Mouse (Mus musculus) stomach, embryonic 15.5 days (tissue): ENCODE measurements at regions not wholly inside any gene's neighbourhood (a gene's known extent, or its start where the extent isn't known, plus 50 kb on each side); places are given as distances from the start of the nearest gene placed in this dataset.
"Not testable (repeated sequence)": the region's sequence is repeated elsewhere in the genome, so short reads cannot be mapped to it uniquely, and the experiment has no call there.

Source experiments
- ATAC-seq: fragments of 200-750 bp; cut with Nextera tagmentation; 2 replicates; pipeline ENCODE4 v1.8.0; 2017; ENCODE audit warnings: low read depth, moderate number of reproducible peaks, moderate TSS enrichment; ENCODE audit not compliant: insufficient read depth, low FRiP score
- H3K27ac ChIP-seq: fragments of 300-500 bp; sonication (generic); 2 replicates; pipeline ENCODE4 v1.5.1; 2015; ENCODE audit warnings: mild to moderate bottlenecking, inconsistent platforms
- H3K27me3 ChIP-seq: fragments of 300-500 bp; sonication (generic); replicated peaks from 2 replicates; pipeline ENCODE4 v1.6.1; 2015; ENCODE audit warnings: inconsistent platforms
- H3K36me3 ChIP-seq: fragments of 300-500 bp; sonication (generic); 2 replicates; pipeline ENCODE4 v1.6.1; 2015; ENCODE audit warnings: inconsistent platforms
- H3K4me1 ChIP-seq: fragments of 300-500 bp; sonication (generic); 2 replicates; pipeline ENCODE4 v1.6.1; 2015; ENCODE audit warnings: inconsistent platforms
- H3K4me2 ChIP-seq: fragments of 300-500 bp; sonication (generic); 2 replicates; pipeline ENCODE4 v1.6.1; 2015; ENCODE audit warnings: mild to moderate bottlenecking, inconsistent platforms
- H3K4me3 ChIP-seq: fragments of 300-500 bp; sonication (generic); replicated peaks from 2 replicates; pipeline ENCODE4 v1.5.1; 2015; ENCODE audit warnings: inconsistent platforms
- H3K9ac ChIP-seq: fragments of 300-500 bp; sonication (generic); 2 replicates; pipeline ENCODE4 v1.6.1; 2015; ENCODE audit warnings: inconsistent platforms
- H3K9me3 ChIP-seq: fragments of 300-500 bp; sonication (generic); 2 replicates; pipeline ENCODE4 v1.6.1; 2016; ENCODE audit warnings: inconsistent platforms
- WGBS: fragments of 180-500 bp; shearing (Covaris S2); methylation state at CpG from one replicate; pipeline ENCODE4 v1.1.7; 2015; 5-methylcytosine and 5-hydroxymethylcytosine counted together

GRCm38 (mm10) chr1:137254634-137255033, 294.4 kb upstream of the Nr5a2 start:
- Histone ChIP-seq H3K4me2 (no peak overlapping the region), H3K27me3 (no peaks in the 10 kb centered on the region), H3K9me3 (no peaks in the 10 kb centered on the region), H3K9ac (no peak overlapping the region), H3K27ac (no peak overlapping the region), H3K36me3 (no peaks in the 10 kb centered on the region), H3K4me1 (no peaks in the 10 kb centered on the region), H3K4me3 (no peak overlapping the region)
- ATAC-seq: no peak
- WGBS: 92% methylated on average over 1 of the region's 1 CpGs

GRCm38 (mm10) chr1:137227098-137227485, 266.8 kb upstream of the Nr5a2 start:
- Histone ChIP-seq H3K4me3 (no peak overlapping the region), H3K9ac (no peak overlapping the region), H3K4me1 (no peaks in the 10 kb centered on the region), H3K9me3 (no peaks in the 10 kb centered on the region), H3K36me3 (no peaks in the 10 kb centered on the region), H3K4me2 (no peak overlapping the region), H3K27me3 (no peaks in the 10 kb centered on the region), H3K27ac (no peak overlapping the region)
- 70% methylated on average over 4 of the region's 4 CpGs for WGBS
- no peak for ATAC-seq

- no peak for ATAC-seq
- WGBS: 81% methylated on average over 6 of the region's 6 CpGs
- H3K36me3 ChIP-seq: no peaks in the 10 kb centered on the region
Measured at GRCm38 (mm10) chr1:137226479-137227097, 266.3 kb upstream of the Nr5a2 start.

GRCm38 (mm10) chr1:137225418-137225817, 265.2 kb upstream of the Nr5a2 start:
- no peak for ATAC-seq

More at GRCm38 (mm10) chr1:137226479-137227097, 266.3 kb upstream of the Nr5a2 start:
- Histone ChIP-seq H3K27me3 (no peaks in the 10 kb centered on the region), H3K4me3 (no peak overlapping the region), H3K9ac (no peak overlapping the region), H3K4me1 (no peaks in the 10 kb centered on the region), H3K9me3 (no peaks in the 10 kb centered on the region), H3K27ac (no peak overlapping the region), H3K4me2 (no peak overlapping the region)

GRCm38 (mm10) chr1:137223052-137223451, 262.8 kb upstream of the Nr5a2 start:
- 58% methylated on average over 10 of the region's 10 CpGs for WGBS
- Histone ChIP-seq H3K4me3 (no peak overlapping the region), H3K9ac (no peak overlapping the region), H3K27ac (no peak overlapping the region), H3K27me3 (no peaks in the 10 kb centered on the region; the same call in 1 of the 2 replicates), H3K4me2 (no peak overlapping the region), H3K36me3 (no peaks in the 10 kb centered on the region), H3K4me1 (peaks cover 3% of the 10 kb centered on the region; the same call in 1 of the 2 replicates), H3K9me3 (no peaks in the 10 kb centered on the region)
- ATAC-seq: no peak

More at GRCm38 (mm10) chr1:137225418-137225817, 265.2 kb upstream of the Nr5a2 start:
- H3K4me2 ChIP-seq: no peak overlapping the region
- H3K4me3 ChIP-seq: no peak overlapping the region
- peaks cover 3% of the 10 kb centered on the region; the same call in 1 of the 2 replicates for H3K4me1 ChIP-seq
- no peaks in the 10 kb centered on the region for H3K9me3 ChIP-seq
- no peak overlapping the region for H3K27ac ChIP-seq
- no peak overlapping the region for H3K9ac ChIP-seq
- H3K36me3 ChIP-seq: no peaks in the 10 kb centered on the region
- no peaks in the 10 kb centered on the region; the same call in 1 of the 2 replicates for H3K27me3 ChIP-seq
- WGBS: 34% methylated on average over 3 of the region's 3 CpGs

- Histone ChIP-seq H3K9ac (no peak overlapping the region), H3K4me2 (peak overlapping the region; percentile 56)
Measured at GRCm38 (mm10) chr1:137221087-137222057, 261.1 kb upstream of the Nr5a2 start.

GRCm38 (mm10) chr1:137220226-137220625, 260.0 kb upstream of the Nr5a2 start:
- WGBS: 70% methylated on average over 6 of the region's 6 CpGs

More at GRCm38 (mm10) chr1:137221087-137222057, 261.1 kb upstream of the Nr5a2 start:
- 10% methylated on average over 25 of the region's 25 CpGs for WGBS
- no peak overlapping the region for H3K27ac ChIP-seq
- H3K4me3 ChIP-seq: peak overlapping the region; percentile 19; the same call in 1 of the 2 replicates
- no peaks in the 10 kb centered on the region; the same call in 1 of the 2 replicates for H3K27me3 ChIP-seq
- ATAC-seq: 0 out of 2 replicates have a peak, but pooled peaks have one; percentile 10
- no peaks in the 10 kb centered on the region for H3K9me3 ChIP-seq
- H3K4me1 ChIP-seq: peaks cover 3% of the 10 kb centered on the region; the same call in 1 of the 2 replicates
- no peaks in the 10 kb centered on the region for H3K36me3 ChIP-seq

GRCm38 (mm10) chr1:137218611-137219010, 258.4 kb upstream of the Nr5a2 start:
- Histone ChIP-seq H3K27ac (no peak overlapping the region), H3K36me3 (no peaks in the 10 kb centered on the region), H3K4me3 (no peak overlapping the region), H3K9me3 (no peaks in the 10 kb centered on the region), H3K4me2 (no peak overlapping the region), H3K4me1 (peaks cover 3% of the 10 kb centered on the region; the same call in 1 of the 2 replicates), H3K9ac (no peak overlapping the region), H3K27me3 (no peaks in the 10 kb centered on the region; the same call in 1 of the 2 replicates)
- ATAC-seq: no peak; the same call in 1 of the 2 replicates
- 60% methylated on average over 11 of the region's 11 CpGs for WGBS

More at GRCm38 (mm10) chr1:137220226-137220625, 260.0 kb upstream of the Nr5a2 start:
- no peaks in the 10 kb centered on the region; the same call in 1 of the 2 replicates for H3K27me3 ChIP-seq
- H3K4me3 ChIP-seq: no peak overlapping the region
- no peaks in the 10 kb centered on the region for H3K36me3 ChIP-seq
- peaks cover 3% of the 10 kb centered on the region; the same call in 1 of the 2 replicates for H3K4me1 ChIP-seq
- H3K4me2 ChIP-seq: no peak overlapping the region
- H3K27ac ChIP-seq: no peak overlapping the region
- ATAC-seq: no peak
- no peaks in the 10 kb centered on the region for H3K9me3 ChIP-seq
- H3K9ac ChIP-seq: no peak overlapping the region

GRCm38 (mm10) chr1:137218096-137218495, 257.8 kb upstream of the Nr5a2 start:
- ATAC-seq: no peak

GRCm38 (mm10) chr1:137217206-137217605, 257.0 kb upstream of the Nr5a2 start:
- Histone ChIP-seq H3K4me3 (no peak overlapping the region), H3K36me3 (no peaks in the 10 kb centered on the region), H3K9ac (no peak overlapping the region), H3K9me3 (no peaks in the 10 kb centered on the region), H3K4me1 (peaks cover 3% of the 10 kb centered on the region; the same call in 1 of the 2 replicates), H3K4me2 (no peak overlapping the region), H3K27ac (no peak overlapping the region), H3K27me3 (no peaks in the 10 kb centered on the region; the same call in 1 of the 2 replicates)
- WGBS: 92% methylated on average over 5 of the region's 5 CpGs
- ATAC-seq: no peak

More at GRCm38 (mm10) chr1:137218096-137218495, 257.8 kb upstream of the Nr5a2 start:
- Histone ChIP-seq H3K9me3 (no peaks in the 10 kb centered on the region), H3K4me1 (peaks cover 3% of the 10 kb centered on the region; the same call in 1 of the 2 replicates), H3K27ac (no peak overlapping the region), H3K27me3 (no peaks in the 10 kb centered on the region; the same call in 1 of the 2 replicates), H3K9ac (no peak overlapping the region), H3K4me3 (no peak overlapping the region), H3K36me3 (no peaks in the 10 kb centered on the region), H3K4me2 (no peak overlapping the region)
- 64% methylated on average over 4 of the region's 4 CpGs for WGBS

GRCm38 (mm10) chr1:137214328-137214727, 254.1 kb upstream of the Nr5a2 start:
- H3K36me3 ChIP-seq, H3K4me3 ChIP-seq, H3K9ac ChIP-seq, H3K27ac ChIP-seq, H3K4me1 ChIP-seq, H3K4me2 ChIP-seq, H3K27me3 ChIP-seq, H3K9me3 ChIP-seq, ATAC-seq: not testable (repeated sequence)
- 82% methylated on average over 1 of the region's 1 CpGs for WGBS
